Mouse (Mus musculus): ENCODE measurements around the gene Treml4. TPM values are rescaled to one million over a fixed set of nuclear protein-coding genes. Genes with fewer than 3 reads are reported as not detected.

Treml4 gene
- total RNA-seq, 4 experiments from 2014 or later, result not detected

Other genes with a start within 250 kb of the Treml4 start
- gene 1700122O11Rik, start 226.0 kb upstream of the Treml4 start, total RNA-seq (2022), result not detected
- gene 1700067P10Rik, start 175.0 kb upstream of the Treml4 start, total RNA-seq (2022), result not detected
- under 1 TPM in 1 of 4 experiments, not detected in 3; 0.26 TPM for gene 9830107B12Rik, start 118.0 kb upstream of the Treml4 start, total RNA-seq (2022)
- not detected for gene A530064D06Rik, start 97.0 kb upstream of the Treml4 start, total RNA-seq (2022)
- under 1 TPM in 1 of 4 experiments, not detected in 3; 0.21 TPM for gene Trem1, start 31.5 kb upstream of the Treml4 start, total RNA-seq (2022)
- under 1 TPM in 2 of 4 experiments, not detected in 2; 0.51 to 0.57 TPM for gene Trem3, start 16.5 kb upstream of the Treml4 start, total RNA-seq (2022)
- gene Treml2, start 35.2 kb downstream of the Treml4 start, total RNA-seq (2022), result 1 to 10 TPM in 2 of 4 experiments, under 1 TPM in 2; 0.28 to 1.9 (median 0.87) TPM
- under 1 TPM in 3 of 4 experiments, not detected in 1; 0.15 to 1.00 (median 0.16) TPM for gene B430306N03Rik, start 51.8 kb downstream of the Treml4 start, total RNA-seq (2022)
- 100 to 1,000 TPM in 1 of 4 experiments, 10 to 100 TPM in 3; 12.6 to 115 (median 56.3) TPM for gene Trem2, start 82.1 kb downstream of the Treml4 start, total RNA-seq (2022)
- under 1 TPM in 3 of 4 experiments, not detected in 1; 0.46 to 0.72 (median 0.61) TPM for gene Treml1, start 95.6 kb downstream of the Treml4 start, total RNA-seq (2022)
- gene Nfya, start 145.6 kb downstream of the Treml4 start, total RNA-seq (2022), result 10 to 100 TPM; 20.6 to 29.3 (median 24.4) TPM
- 10 to 100 TPM; 15.1 to 16.4 (median 15.8) TPM for gene Oard1, start 145.7 kb downstream of the Treml4 start, total RNA-seq (2022)
- gene Apobec2, start 168.6 kb downstream of the Treml4 start, total RNA-seq (2022), result under 1 TPM in 1 of 4 experiments, not detected in 3; 0.52 TPM
- not detected for gene Tspo2, start 187.2 kb downstream of the Treml4 start, total RNA-seq (2022)
- gene Unc5cl, start 190.6 kb downstream of the Treml4 start, total RNA-seq (2022), result under 1 TPM; 0.22 to 0.67 (median 0.31) TPM

All from left cerebral cortex, adult 8-10 months (tissue).